Mouse (Mus musculus) monocyte, adult 5-6 weeks (primary cell): Measurements from ENCODE around the gene Wdr83. TPM values are rescaled to one million over a fixed set of nuclear protein-coding genes. Genes with fewer than 3 reads are reported as not detected.

Experiments
- ATAC-seq: fragments of 153-309, 156-312 bp; replicated peaks from 2 replicates; pipeline ENCODE4 v1.8.0; 2017; ENCODE audit warnings: mild to moderate bottlenecking; ENCODE audit not compliant: low TSS enrichment, insufficient number of reproducible peaks, severe bottlenecking, poor library complexity, low FRiP score
- total RNA-seq: library from RNA; stranded (forward); fragments of 200-1000, 200-491, 200-594 nt; gene quantifications from 3 replicates; pipeline ENCODE4 v1.2.3, GENCODE M21; 2017

Wdr83 gene
- total RNA-seq, 1 experiment from 2014 or later = 13.6 TPM

DNA sequence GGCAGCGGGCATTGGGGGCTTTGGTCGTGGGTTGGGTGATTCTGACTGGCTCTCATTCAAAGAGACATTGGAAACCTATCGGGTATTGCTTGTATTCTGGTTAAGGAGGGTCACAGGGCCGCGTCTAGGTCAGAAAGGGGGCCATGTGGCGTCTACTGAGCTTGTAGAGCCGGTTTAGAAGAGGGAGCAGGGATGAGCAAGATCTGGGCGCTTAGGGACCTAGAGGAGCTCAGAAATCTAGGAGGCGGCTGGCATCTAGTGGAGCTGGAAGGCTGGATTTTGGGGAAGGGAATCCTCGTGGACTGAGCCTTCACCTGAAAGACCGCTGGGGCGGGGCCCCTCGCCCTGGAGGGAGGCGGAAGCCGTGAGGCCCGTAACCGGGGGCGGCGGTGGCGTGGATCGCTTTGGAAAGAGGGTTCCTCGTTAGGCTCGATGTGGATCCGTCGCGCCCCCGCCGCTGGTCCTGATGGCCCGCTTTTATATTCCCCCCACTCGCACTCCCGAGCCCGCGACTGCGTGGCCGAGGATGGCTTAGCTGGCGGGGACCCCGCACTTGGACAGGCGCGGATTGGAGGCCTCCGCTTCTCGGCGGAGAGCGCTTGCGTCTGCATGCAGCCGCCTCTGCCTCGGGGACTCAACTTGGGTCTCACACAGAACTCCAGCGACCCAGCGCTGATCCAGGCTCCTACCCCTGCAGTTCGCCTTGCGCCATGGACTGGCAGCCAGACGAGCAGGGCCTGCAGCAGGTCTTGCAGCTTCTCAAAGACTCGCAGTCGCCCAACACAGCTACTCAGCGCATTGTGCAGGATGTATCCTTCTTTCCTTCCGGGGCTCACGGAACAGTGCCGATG is 43.2 kb downstream of the Wdr83 start:
- ATAC-seq = no peak

DNA sequence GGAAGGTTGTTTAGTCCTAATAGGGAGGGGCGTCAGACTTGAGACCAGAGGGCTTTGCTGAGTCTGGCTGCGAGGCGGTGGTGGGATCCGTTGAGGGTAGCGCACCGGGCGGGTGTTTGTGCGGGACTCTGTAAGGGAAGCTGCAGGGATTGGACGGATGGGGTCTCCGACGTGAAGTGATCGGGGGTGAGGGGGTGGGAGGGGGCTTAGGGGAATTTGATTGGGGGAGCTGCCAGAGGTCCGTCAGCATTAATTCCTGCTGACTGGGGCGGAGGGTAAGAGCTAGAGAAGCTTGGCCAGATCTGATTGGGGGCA is 43.8 kb downstream of the Wdr83 start:
- ATAC-seq = no peak

DNA sequence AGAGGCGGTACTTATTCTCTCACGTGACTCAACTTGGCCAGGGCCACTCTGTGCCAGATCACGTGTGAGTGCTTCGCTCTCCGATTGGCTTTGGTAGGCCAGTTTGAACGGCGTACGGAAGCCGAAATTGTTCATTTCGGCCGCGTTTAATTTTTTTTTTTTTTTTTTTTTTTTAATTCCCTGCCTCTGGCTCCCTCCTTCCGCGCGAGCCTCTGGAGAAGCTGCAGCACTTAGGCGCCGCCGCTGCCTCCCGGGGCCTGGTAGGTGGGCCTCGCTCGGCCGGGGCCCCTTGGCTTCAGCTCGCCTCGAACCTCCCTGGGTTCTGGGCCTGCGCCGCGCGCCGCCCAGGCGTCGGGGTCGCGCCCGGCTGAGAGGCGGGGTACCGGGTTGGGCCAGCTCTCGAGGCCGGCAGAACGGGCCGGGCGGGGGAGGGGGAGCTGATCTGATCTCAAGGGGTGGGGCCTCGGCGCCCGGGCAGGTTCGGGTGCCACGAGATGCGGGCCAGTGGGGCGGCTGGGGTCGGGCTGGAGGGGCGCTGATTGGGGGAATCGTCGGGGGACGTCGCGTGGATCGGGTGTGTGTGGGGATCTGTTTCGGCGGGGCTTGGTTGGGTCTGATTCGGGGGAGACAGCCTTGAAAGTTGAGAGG is 44.3 kb downstream of the Wdr83 start, which contains the start of gene Tnpo2:
Gene Tnpo2, plus strand, starts transcription at position 198 of the 648 bp plus-strand sequence.
- peak; percentile 89 for ATAC-seq

DNA sequence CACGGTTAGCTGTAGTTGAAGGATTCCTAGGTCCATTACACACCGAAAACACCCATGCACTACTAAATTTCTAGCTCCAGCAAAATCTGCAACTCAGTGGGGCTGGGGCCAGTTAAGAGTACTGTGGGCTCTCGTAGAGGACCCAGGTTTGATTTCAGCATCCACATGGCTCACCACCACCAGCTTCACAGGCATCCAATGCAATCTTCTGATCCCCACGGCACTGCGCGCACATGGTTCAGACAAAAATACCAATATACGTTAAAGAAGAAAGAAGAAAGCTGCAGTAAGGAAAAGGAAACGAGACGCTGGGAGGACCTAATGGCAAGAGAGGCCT is 44.8 kb downstream of the Wdr83 start:
- no peak for ATAC-seq

DNA sequence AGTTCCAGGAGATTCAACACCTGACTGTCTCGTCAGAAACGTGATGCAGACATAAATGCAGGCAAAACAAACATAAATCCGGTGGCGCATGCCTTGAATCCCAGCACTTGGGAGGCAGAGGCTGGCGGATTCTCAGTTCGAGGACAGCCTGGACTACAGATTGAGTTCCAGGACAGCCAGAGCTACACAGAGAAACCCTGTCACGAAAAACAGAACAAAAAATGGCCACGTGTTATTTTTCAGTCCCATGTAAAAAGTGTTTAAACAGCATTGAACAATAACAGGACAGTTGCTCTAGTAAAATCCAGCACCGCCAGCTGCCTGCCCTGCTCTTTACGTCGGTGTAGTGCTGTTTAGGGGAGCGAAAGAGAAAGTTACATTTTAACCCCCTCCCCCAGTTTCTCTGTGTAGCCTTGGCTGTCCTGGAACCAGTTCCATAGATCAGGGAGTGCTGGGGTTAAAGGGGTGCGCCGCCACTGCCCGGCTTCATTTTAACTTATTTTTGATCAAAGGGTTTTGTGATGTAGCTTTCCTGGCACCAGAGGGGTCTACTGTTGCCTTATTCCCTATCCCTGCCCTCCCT is 45.3 kb downstream of the Wdr83 start:
- no peak for ATAC-seq

DNA sequence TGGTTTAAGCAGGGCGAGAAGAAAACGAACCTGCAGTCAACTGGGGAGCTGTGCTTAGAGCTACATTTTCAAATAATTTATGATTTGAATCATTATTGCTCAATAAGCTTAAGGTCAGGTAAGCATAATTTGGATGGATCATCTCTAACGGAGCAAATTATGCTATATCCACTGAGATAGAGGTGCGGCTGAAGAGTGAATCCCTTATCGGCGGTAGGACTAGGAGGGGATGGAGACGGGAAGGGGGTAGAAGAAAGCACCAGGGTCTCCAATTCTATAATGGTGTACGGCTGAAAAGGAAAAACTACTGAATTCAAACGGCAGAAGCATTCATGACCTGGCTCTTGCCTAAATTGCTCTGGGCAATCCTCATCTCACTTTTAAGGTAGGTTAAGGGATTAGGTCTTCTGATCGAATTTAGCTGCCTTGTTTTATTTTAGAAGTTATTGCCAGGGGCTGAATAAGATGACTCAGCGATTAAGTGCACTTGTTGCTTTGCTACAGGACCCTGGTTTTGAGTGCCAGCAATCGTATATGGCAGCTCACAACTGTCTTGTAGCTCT is 45.9 kb downstream of the Wdr83 start:
- no peak for ATAC-seq

DNA sequence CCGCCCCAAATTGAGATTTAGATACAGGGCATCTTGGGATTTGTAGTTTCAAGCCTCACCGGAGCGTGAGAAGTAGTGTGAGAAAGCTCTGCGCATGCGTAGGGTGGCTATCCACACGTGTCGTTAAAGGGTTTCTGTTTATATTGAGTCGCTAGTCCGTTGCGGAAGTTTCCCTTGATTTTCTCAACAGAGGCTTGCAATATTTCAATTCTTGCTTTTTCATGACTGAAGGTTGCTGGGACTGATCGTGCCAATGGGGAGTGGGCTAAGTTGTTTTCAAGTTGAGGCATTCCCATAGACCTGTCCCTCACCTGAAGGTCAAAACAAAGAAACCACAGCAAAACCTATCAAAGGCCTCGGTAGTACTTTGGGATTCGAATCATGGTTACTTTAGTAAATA is 46.3 kb downstream of the Wdr83 start:
- ATAC-seq = peak; percentile 62; the same call in 1 of the 2 replicates

DNA sequence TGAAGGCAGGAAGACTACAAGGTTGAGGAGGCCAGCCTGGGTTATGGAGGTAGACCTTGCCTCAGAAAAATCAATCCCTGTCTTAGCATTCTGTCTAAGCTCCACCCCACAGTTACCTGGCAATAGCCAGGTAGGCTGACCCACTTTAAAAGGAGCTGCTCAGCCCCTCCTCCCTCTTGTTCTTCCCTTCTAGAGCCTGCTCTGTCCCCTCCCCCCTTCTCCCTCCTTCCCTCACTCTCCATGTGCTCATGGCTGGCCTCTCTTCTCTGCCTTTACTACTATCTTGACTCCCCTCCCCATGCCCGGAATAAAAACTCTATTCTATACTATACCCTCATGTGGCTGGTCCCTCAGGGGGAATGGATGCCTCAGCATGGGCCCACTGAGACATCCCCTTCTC is 47.2 kb downstream of the Wdr83 start:
- ATAC-seq = no peak

DNA sequence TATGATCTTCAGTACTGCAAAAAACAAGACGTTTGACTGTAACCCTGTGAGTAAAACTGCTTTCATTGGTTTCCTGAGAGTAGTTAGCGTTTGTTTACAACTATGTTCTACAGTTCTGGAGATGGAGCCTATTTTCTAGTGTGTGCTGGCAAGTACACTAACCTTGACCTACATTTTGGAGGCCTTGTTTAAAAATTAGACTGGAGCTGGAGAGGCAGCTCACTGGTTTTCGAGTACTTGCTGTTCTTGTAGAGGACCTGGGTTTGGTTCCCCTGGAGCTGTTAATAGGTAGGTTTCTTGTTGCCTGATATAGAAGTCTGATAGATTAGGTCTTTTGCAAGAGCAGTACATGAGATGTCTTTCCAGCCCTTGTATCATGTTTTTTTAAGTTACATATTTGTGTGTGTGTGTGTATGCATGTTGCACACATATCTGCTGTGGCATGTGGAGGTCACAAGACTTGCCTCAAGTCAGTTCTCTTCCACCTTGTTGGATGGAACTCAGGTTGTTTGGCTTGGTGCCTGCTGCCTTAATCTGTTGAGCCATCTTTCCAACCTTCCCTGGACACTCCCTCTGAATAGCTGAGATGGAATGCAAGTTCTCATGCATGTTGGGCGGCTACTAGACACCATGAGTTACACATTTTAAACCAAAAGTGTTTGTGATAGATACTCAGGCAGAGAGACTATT is 48.3 kb downstream of the Wdr83 start:
- ATAC-seq = no peak

DNA sequence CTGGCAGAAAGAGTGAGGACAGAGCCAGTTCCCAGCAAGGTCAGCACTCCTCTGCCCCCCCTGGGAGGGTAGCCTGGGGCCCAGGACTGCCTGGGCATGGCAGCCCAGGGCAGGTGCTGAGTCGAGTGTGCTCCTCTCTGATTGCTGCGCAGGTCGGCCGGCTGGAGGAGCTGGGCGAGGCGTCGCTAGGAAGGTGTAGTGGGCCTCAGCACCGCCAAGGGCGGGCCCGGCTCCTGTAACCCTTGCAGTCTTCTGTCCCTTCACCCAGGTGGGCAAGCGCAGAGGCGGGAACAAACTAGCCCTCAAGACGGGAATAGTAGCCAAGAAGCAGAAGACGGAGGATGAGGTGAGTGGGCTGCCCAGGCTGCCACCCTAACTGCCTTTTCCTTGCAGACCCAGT is 51.8 kb downstream of the Wdr83 start:
- ATAC-seq = no peak

DNA sequence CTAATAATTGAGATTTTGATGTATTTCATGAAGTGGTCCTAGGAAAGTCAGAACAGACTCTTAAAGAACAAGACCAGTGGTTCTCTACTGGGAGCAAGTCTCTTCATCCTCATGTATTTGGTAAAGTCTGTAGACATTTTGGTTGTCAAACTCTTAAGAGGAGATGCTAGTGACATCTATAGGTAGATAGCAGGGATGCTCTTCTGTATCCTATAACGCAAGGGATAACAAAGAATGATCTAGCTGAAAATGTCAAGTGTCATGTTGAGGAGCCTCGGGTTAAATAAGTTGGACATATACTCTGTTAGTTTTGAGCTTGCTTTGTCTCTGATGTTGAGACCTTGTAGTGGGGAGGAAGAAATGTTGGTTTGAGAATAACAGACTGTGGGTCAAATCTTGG is 53.2 kb downstream of the Wdr83 start:
- no peak for ATAC-seq

DNA sequence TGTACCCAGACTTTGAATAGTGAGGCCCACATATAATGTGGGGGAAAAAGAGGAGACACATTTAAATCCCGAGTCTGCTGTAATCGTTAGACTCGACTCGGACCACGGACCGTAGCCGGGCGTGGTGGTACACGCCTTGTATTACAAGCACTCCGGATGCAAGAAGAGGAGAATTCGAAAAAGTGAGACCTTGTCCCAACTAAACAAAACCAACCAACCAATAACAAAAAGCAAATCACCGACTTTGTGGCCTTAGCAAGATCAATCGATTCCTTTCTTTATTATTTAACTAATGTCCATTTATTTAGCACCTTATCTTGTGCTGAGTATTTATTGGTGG is 53.6 kb downstream of the Wdr83 start:
- no peak for ATAC-seq

DNA sequence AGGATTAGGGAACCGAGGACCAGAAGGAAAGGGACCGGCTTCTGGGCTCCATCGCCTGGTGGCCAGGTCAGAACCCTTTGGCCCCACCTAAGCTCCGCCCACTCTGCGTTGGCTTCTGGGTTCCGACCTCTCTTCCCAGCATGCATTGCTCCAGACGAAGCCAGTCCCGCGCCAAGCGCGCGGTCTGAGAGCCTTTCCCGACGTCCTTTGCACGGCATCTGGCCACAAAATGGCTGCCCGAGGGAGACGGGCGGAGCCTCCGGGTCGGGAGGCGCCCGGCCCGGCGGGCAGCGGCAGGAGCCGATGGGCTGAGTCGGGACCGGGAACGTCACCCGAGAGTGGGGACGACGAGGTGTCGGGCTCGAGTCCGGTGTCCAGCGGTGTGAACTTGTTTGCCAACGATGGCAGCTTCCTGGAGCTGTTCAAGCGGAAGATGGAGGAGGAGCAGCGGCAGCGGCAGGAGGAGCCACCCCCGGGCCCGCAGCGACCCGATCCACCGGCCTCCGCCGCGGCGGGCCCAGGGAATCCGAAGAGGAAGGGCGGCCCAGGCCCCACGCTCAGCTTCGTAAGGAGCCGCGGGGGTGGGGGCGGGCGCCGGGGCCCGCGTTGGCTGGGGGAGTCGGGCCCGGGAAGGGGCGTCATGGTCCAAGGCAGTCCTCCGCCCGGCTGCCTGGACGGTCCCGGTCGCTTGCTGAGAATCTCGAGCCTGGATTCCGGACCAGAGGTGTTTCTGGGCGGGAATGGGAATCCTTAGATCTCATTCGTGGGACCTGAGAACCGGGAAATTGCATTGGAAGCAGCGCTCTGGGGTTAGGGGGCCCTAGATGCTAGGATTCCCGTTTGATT is 54.2 kb downstream of the Wdr83 start, which contains the start of gene Trir:
Gene Trir, plus strand, starts transcription at position 154 of the 846 bp plus-strand sequence.
- ATAC-seq = peak; percentile 88

DNA sequence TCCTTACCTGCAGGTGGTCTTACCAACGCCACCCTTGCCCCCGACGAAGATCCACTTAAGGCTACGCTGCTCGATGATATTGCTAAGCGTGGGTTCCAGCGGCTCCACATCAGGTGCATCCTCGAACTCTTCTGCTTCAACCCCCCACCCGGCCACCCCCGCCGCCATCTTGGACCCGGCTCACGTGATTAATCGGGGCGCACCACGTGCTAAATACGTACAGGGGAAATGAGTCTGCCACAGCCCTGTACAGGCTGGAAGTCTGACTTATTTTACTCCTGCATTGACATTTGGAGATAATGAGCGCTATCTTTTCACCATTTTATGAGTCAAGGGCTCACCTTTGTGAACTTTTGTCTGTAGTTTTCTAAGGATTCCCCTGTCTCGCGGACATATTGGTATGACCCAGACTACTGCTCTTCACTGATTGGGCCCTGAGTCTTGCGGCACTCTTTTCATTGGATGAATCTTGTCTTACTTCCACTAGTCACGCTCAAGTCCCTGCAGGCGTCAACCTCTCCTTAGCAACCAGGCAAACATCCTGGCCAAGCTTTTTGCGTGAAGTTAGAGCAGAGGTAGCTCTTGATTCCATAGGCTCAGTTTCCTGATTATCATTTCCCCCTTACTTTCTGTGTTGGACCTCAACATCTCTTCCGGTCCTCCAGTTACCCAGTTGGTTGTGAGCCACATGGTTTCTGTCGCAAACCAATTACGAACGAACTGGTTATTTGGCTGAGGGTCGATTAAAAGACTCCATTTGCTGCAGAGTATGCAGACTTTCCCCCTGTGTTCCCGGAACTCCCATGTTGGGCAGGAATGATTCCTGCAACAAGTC is 55.8 kb downstream of the Wdr83 start, which contains the start of gene Asna1:
Gene Asna1, minus strand, starts transcription at position 184 of the 835 bp plus-strand sequence.
- peak; percentile 86 for ATAC-seq
